Mouse (Mus musculus) left cerebral cortex, postnatal 14 days (tissue): Measurements from ENCODE around the gene Diras2. TPM values are rescaled to one million over a fixed set of nuclear protein-coding genes. Genes with fewer than 3 reads are reported as not detected.

Experiments used
- total RNA-seq, 2 experiments: library from RNA; stranded (reverse); gene quantifications; 2 replicates each; pipeline ENCODE4 v1.2.3; 2021

Diras2 gene
- total RNA-seq, 2 experiments from 2014 or later: 148 to 176 TPM

Other genes starting within 250 kb of the Diras2 start
- gene Syk, start 51.9 kb upstream of the Diras2 start, total RNA-seq: 1 to 10 TPM; 2.9 to 4.5 TPM